Mouse (Mus musculus): Measurements from ENCODE around the gene Cbwd1. TPM values are rescaled to one million over a fixed set of nuclear protein-coding genes. Genes with fewer than 3 reads are reported as not detected.
A peak's percentile ranks its signal among the peaks of the same experiment; 100 is the strongest.

Cbwd1 gene
- polyA plus RNA-seq, 1 experiment, result 45.4 TPM

GRCm38 (mm10) chr19:24873873-24874272, 87.5 kb downstream of the Cbwd1 start:
- no peaks in the 10 kb centered on the region for H3K4me1 ChIP-seq (ENCODE audit: control insufficient read depth, insufficient read depth, low read length)
- no peaks in the 10 kb centered on the region for H3K9me3 ChIP-seq (replicated peaks; ENCODE audit: control insufficient read depth, insufficient read depth, low read length, poor library complexity, severe bottlenecking)
- no peaks in the 10 kb centered on the region for H3K27me3 ChIP-seq (ENCODE audit: control insufficient read depth, insufficient read depth, low read length, poor library complexity, severe bottlenecking)
- no peak overlapping the region for H3K9ac ChIP-seq (ENCODE audit: low read depth, poor library complexity, severe bottlenecking)
- H3K4me3 ChIP-seq (ENCODE audit: low read depth, low read length), result no peak overlapping the region
- TF ChIP-seq EP300 (IDR thresholded peaks at IDR 0.05; ENCODE audit: insufficient read depth, low read depth, low read length), result no peak
- no peak for TF ChIP-seq CTCF (IDR thresholded peaks at IDR 0.05; ENCODE audit: low read depth, low read length)
- no peak for TF ChIP-seq POLR2A (IDR thresholded peaks at IDR 0.05; ENCODE audit: insufficient read depth, low read length)
- no peaks in the 10 kb centered on the region for H3K36me3 ChIP-seq (ENCODE audit: control insufficient read depth, insufficient read depth, low read length, poor library complexity, severe bottlenecking)
- no peak overlapping the region for H3K27ac ChIP-seq (ENCODE audit: insufficient read depth, low read length)

GRCm38 (mm10) chr19:24871037-24871635, 90.3 kb downstream of the Cbwd1 start:
- TF ChIP-seq EP300 (IDR thresholded peaks at IDR 0.05; ENCODE audit: insufficient read depth, low read depth, low read length) (no peak), CTCF (IDR thresholded peaks at IDR 0.05; ENCODE audit: low read depth, low read length) (peak; percentile 91), POLR2A (IDR thresholded peaks at IDR 0.05; ENCODE audit: insufficient read depth, low read length) (no peak)
- H3K36me3 ChIP-seq (ENCODE audit: control insufficient read depth, insufficient read depth, low read length, poor library complexity, severe bottlenecking), result no peaks in the 10 kb centered on the region
- H3K9ac ChIP-seq (ENCODE audit: low read depth, poor library complexity, severe bottlenecking), result no peak overlapping the region
- H3K27me3 ChIP-seq (ENCODE audit: control insufficient read depth, insufficient read depth, low read length, poor library complexity, severe bottlenecking), result no peaks in the 10 kb centered on the region
- no peaks in the 10 kb centered on the region for H3K4me1 ChIP-seq (ENCODE audit: control insufficient read depth, insufficient read depth, low read length)
- no peaks in the 10 kb centered on the region for H3K9me3 ChIP-seq (replicated peaks; ENCODE audit: control insufficient read depth, insufficient read depth, low read length, poor library complexity, severe bottlenecking)
- H3K4me3 ChIP-seq (ENCODE audit: low read depth, low read length), result no peak overlapping the region
- no peak overlapping the region for H3K27ac ChIP-seq (ENCODE audit: insufficient read depth, low read length)

Other genes with a start within 250 kb of the Cbwd1 start
- 0.18 and 0.59 TPM in 2 replicates for gene Pgm5, start 99.8 kb downstream of the Cbwd1 start, polyA plus RNA-seq (2011; ENCODE audit: insufficient read depth, insufficient read length, low read depth, missing spikeins)
- 200 and 230 TPM in 2 replicates for gene Gm10053, start 85.9 kb downstream of the Cbwd1 start, polyA plus RNA-seq (2011; ENCODE audit: insufficient read depth, insufficient read length, low read depth, missing spikeins)
- not detected in 2 replicates for gene Foxd4, start 60.4 kb downstream of the Cbwd1 start, polyA plus RNA-seq (2011; ENCODE audit: insufficient read depth, insufficient read length, low read depth, missing spikeins)
- gene Dock8, start 37.9 kb upstream of the Cbwd1 start, polyA plus RNA-seq (2011; ENCODE audit: insufficient read depth, insufficient read length, low read depth, missing spikeins), result 0.57 and 2.6 TPM in 2 replicates

Measured in ES-Bruce4 (cell line).